18 mouse cellular contexts compared by ENCODE assay signal in genomic region chr6:51533467-51534200, GRCm38 (mm10). TPM values are rescaled to one million over a fixed set of nuclear protein-coding genes. Genes with fewer than 3 reads are reported as not detected.
A peak's percentile ranks its signal among the peaks of the same experiment; 100 is the strongest.
DNase-seq lines count a peak whose midpoint lies in the region; ATAC-seq lines count a peak whose summit lies in the region.
"Had no signal": no experiment of that assay in that cellular context is flagged by ENCODE, and none has a peak within 500 bp of the region (broad histone marks: within the 10 kb centered on the region; RNA-seq: fewer than 3 reads in every experiment).

No protein-coding gene starts in this region.

- no peak overlapping the region for H3K4me3 ChIP-seq in liver, embryonic 15.5 days (replicated peaks)
- H3K4me3 ChIP-seq: heart, embryonic 10.5 days; midbrain, embryonic 13.5 days; neural tube, embryonic 13.5 days had no signal

- H3K9ac ChIP-seq in liver, embryonic 15.5 days = no peak overlapping the region
- H3K9ac ChIP-seq: midbrain, embryonic 13.5 days; neural tube, embryonic 13.5 days had no signal

- no peak; the same call in 1 of the 2 replicates for ATAC-seq in liver, embryonic 15.5 days (ENCODE audit: insufficient read depth)
- ATAC-seq in common myeloid progenitor, adult 5-6 weeks (replicated peaks; ENCODE audit: low read depth, poor library complexity, severe bottlenecking) = peak; percentile 94
- ATAC-seq in neutrophil, adult 5-6 weeks (ENCODE audit: extremely low read depth, insufficient number of reproducible peaks, low FRiP score, poor library complexity, severe bottlenecking) = peak; percentile 82
- ATAC-seq: forebrain, embryonic 14.5 days; inflammation-experienced regulatory T-cells, adult 6 months; midbrain, embryonic 13.5 days had no signal

- 31% methylated on average over 6 of the region's 6 CpGs for WGBS in liver, embryonic 15.5 days (ENCODE audit: insufficient replicate concordance)

- H3K9me3 ChIP-seq in liver, embryonic 15.5 days (replicated peaks) = no peaks in the 10 kb centered on the region
- H3K9me3 ChIP-seq: heart, embryonic 10.5 days had no signal

- H3K4me1 ChIP-seq in liver, embryonic 15.5 days (replicated peaks) = peaks cover 8% of the 10 kb centered on the region

- no peak for DNase-seq in liver
- peak; percentile 81 for DNase-seq in ES-CJ7 (ENCODE audit: low read depth, low spot score)
- DNase-seq in kidney, adult 11 months = no peak
- DNase-seq in c-Kit-positive CD71-positive TER-119-positive erythroid progenitor cells, embryonic 14.5 days (ENCODE audit: low spot score) = no peak
- DNase-seq: cerebellum, adult 2 months; heart, postnatal 36 days; kidney, postnatal 14 days; left cerebral cortex, postnatal 4 days; retina, postnatal 1 day; thymus, postnatal 4 days had no signal

- no peaks in the 10 kb centered on the region for H3K36me3 ChIP-seq in liver, embryonic 15.5 days (replicated peaks)

- H3K27ac ChIP-seq in liver, embryonic 15.5 days (replicated peaks) = 0 out of 2 replicates have a peak overlapping the region, but pooled peaks have one; percentile 29
- H3K27ac ChIP-seq: heart, embryonic 10.5 days; midbrain, embryonic 13.5 days; neural tube, embryonic 13.5 days had no signal

- H3K4me2 ChIP-seq in liver, embryonic 15.5 days = no peak overlapping the region
- H3K4me2 ChIP-seq: midbrain, embryonic 13.5 days; neural tube, embryonic 13.5 days had no signal

- no peaks in the 10 kb centered on the region for H3K27me3 ChIP-seq in liver, embryonic 15.5 days
- H3K27me3 ChIP-seq: midbrain, embryonic 13.5 days; neural tube, embryonic 13.5 days had no signal

RNA-seq across cellular contexts. Expression of gene Snx10, which starts 9.9 kb away (rescaled TPM):
- polyA plus RNA-seq in liver, embryonic 15.5 days (2015; fragmentation: Nextera tagmentation; extraction: Ambion mirVana) = 7.7 and 8.0 TPM in 2 replicates
- 74.8 and 89.6 TPM in 2 replicates for total RNA-seq in common myeloid progenitor, adult 5-6 weeks (2017)
- total RNA-seq in neutrophil, adult 5-6 weeks (2017) = 46.5 and 49.2 TPM in 2 replicates
